Mouse (Mus musculus) limb, embryonic 14.5 days (tissue): ENCODE measurements around the gene B4galnt3. TPM values are rescaled to one million over a fixed set of nuclear protein-coding genes. Genes with fewer than 3 reads are reported as not detected.

Source experiments
- ATAC-seq: fragments of 200-750 bp; cut with Nextera tagmentation; 2 replicates; pipeline ENCODE4 v1.8.0; 2017; ENCODE audit warnings: low read depth, moderate number of reproducible peaks, moderate TSS enrichment; ENCODE audit not compliant: low FRiP score
- DNase-seq: peaks from one replicate; pipeline ENCODE4 v3.0.0-alpha.2; 2015; ENCODE audit warnings: low spot score
- H3K27ac ChIP-seq: fragments of 300-500 bp; sonication (generic); replicated peaks from 2 replicates; pipeline ENCODE4 v1.5.1; 2014; ENCODE audit warnings: low read depth, mild to moderate bottlenecking, low read length, moderate library complexity, mixed read lengths
- H3K27me3 ChIP-seq: fragments of 300-500 bp; sonication (generic); 2 replicates; pipeline ENCODE4 v1.6.1; 2014; ENCODE audit warnings: low read length, mixed read lengths; ENCODE audit not compliant: control insufficient read depth, insufficient read depth
- H3K36me3 ChIP-seq: fragments of 300-500 bp; sonication (generic); 2 replicates; pipeline ENCODE4 v1.6.1; 2014; ENCODE audit warnings: mild to moderate bottlenecking, low read length, moderate library complexity, mixed read lengths; ENCODE audit not compliant: control insufficient read depth, insufficient read depth
- H3K4me1 ChIP-seq: fragments of 300-500 bp; sonication (generic); 2 replicates; pipeline ENCODE4 v1.6.1; 2014; ENCODE audit warnings: antibody characterized with exemption, low read length, mixed read lengths; ENCODE audit not compliant: control insufficient read depth, insufficient read depth
- H3K4me2 ChIP-seq: fragments of 300-500 bp; sonication (generic); replicated peaks from 2 replicates; pipeline ENCODE4 v1.6.1; 2014; ENCODE audit warnings: low read depth, mild to moderate bottlenecking, low read length, moderate library complexity; ENCODE audit not compliant: severe bottlenecking
- H3K4me3 ChIP-seq: fragments of 300-500 bp; sonication (generic); replicated peaks from 2 replicates; pipeline ENCODE4 v1.5.1; 2014; ENCODE audit warnings: low read length
- H3K9ac ChIP-seq: fragments of 300-500 bp; sonication (generic); 2 replicates; pipeline ENCODE4 v1.6.1; 2014; ENCODE audit warnings: mild to moderate bottlenecking, low read depth, low read length, moderate library complexity; ENCODE audit not compliant: severe bottlenecking
- H3K9me3 ChIP-seq: fragments of 300-500 bp; sonication (generic); 2 replicates; pipeline ENCODE4 v1.6.1; 2016; ENCODE audit warnings: low read length; ENCODE audit not compliant: control insufficient read depth
- POLR2A ChIP-seq: fragments of 200-500 bp; IDR thresholded peaks from 2 replicates; pipeline ENCODE4 v1.8.0; 2012; ENCODE audit warnings: inconsistent platforms, mild to moderate bottlenecking, moderate library complexity, borderline replicate concordance; ENCODE audit not compliant: insufficient read depth, insufficient read length; ENCODE audit errors: extremely low read depth
- WGBS: fragments of 180-500 bp; shearing (Covaris S2); extraction: QIAGEN DNeasy Blood & Tissue Kit; methylation state at CpG from one replicate; pipeline ENCODE4 v1.1.7; 2014; 5-methylcytosine and 5-hydroxymethylcytosine counted together
- polyA plus RNA-seq, 2 experiments: library from polyadenylated mRNA; depleted of rRNA in 1 of 2; stranded (reverse) in 1 of 2; unstranded in 1 of 2; fragments of >200 nt; fragmentation: Nextera tagmentation in 1 of 2; extraction: Ambion mirVana in 1 of 2; gene quantifications; 2 replicates each; pipeline versions ENCODE4 v1.2.1 to v1.2.3; 2012 to 2014

The B4galnt3 gene
- polyA plus RNA-seq, 2 experiments, result 0.37 to 3.7 TPM

GRCm38 (mm10) chr6:120291396-120292009 lies 2.9 kb downstream of the B4galnt3 start:
- H3K9ac ChIP-seq, result no peak overlapping the region
- no peak for DNase-seq
- no peak for TF ChIP-seq POLR2A
- peaks cover 12% of the 10 kb centered on the region; the same call in 1 of the 2 replicates for H3K27me3 ChIP-seq
- peaks cover 5% of the 10 kb centered on the region; the same call in 1 of the 2 replicates for H3K4me1 ChIP-seq
- 93% methylated on average over 7 of the region's 7 CpGs for WGBS
- H3K27ac ChIP-seq, result no peak overlapping the region
- no peak overlapping the region for H3K4me3 ChIP-seq
- ATAC-seq, result no peak
- H3K36me3 ChIP-seq, result no peaks in the 10 kb centered on the region
- H3K9me3 ChIP-seq, result no peaks in the 10 kb centered on the region
- H3K4me2 ChIP-seq, result no peak overlapping the region

GRCm38 (mm10) chr6:120289430-120289829 lies 4.9 kb downstream of the B4galnt3 start:
- H3K4me2 ChIP-seq, result no peak overlapping the region
- peaks cover 9% of the 10 kb centered on the region; the same call in 1 of the 2 replicates for H3K27me3 ChIP-seq
- no peak for TF ChIP-seq POLR2A
- WGBS, result 82% methylated on average over 4 of the region's 4 CpGs
- H3K4me1 ChIP-seq, result no peaks in the 10 kb centered on the region
- DNase-seq (no peak), ATAC-seq (no peak)
- no peak overlapping the region for H3K27ac ChIP-seq
- no peak overlapping the region for H3K9ac ChIP-seq
- H3K36me3 ChIP-seq, result no peaks in the 10 kb centered on the region
- H3K4me3 ChIP-seq, result no peak overlapping the region
- H3K9me3 ChIP-seq, result no peaks in the 10 kb centered on the region

GRCm38 (mm10) chr6:120288541-120288940 lies 5.8 kb downstream of the B4galnt3 start:
- 44% methylated on average over 7 of the region's 7 CpGs for WGBS
- Histone ChIP-seq H3K4me1 (no peaks in the 10 kb centered on the region), H3K27me3 (peaks cover 7% of the 10 kb centered on the region; the same call in 1 of the 2 replicates), H3K9me3 (no peaks in the 10 kb centered on the region), H3K27ac (no peak overlapping the region), H3K36me3 (no peaks in the 10 kb centered on the region), H3K4me3 (no peak overlapping the region), H3K4me2 (no peak overlapping the region), H3K9ac (no peak overlapping the region)
- no peak for ATAC-seq
- no peak for DNase-seq
- TF ChIP-seq POLR2A, result no peak

- H3K9me3 ChIP-seq, result no peaks in the 10 kb centered on the region
- DNase-seq (no peak), ATAC-seq (no peak)
- no peaks in the 10 kb centered on the region for H3K36me3 ChIP-seq
- H3K27ac ChIP-seq, result no peak overlapping the region
- H3K27me3 ChIP-seq, result no peaks in the 10 kb centered on the region
- no peak for TF ChIP-seq POLR2A
- no peak overlapping the region for H3K4me2 ChIP-seq
- 86% methylated on average over 9 of the region's 9 CpGs for WGBS
- H3K4me1 ChIP-seq, result no peaks in the 10 kb centered on the region
- no peak overlapping the region for H3K4me3 ChIP-seq
- H3K9ac ChIP-seq, result no peak overlapping the region
These were observed 7.1 kb downstream of the B4galnt3 start for GRCm38 (mm10) chr6:120287279-120287678.

- Histone ChIP-seq H3K4me3 (no peak overlapping the region), H3K9ac (no peak overlapping the region), H3K9me3 (no peaks in the 10 kb centered on the region), H3K4me1 (no peaks in the 10 kb centered on the region), H3K27ac (no peak overlapping the region), H3K36me3 (no peaks in the 10 kb centered on the region), H3K27me3 (no peaks in the 10 kb centered on the region), H3K4me2 (no peak overlapping the region)
- DNase-seq (no peak), ATAC-seq (no peak)
- 68% methylated on average over 7 of the region's 7 CpGs for WGBS
- no peak for TF ChIP-seq POLR2A
These were observed 17.4 kb downstream of the B4galnt3 start for GRCm38 (mm10) chr6:120276874-120277449.

- no peak overlapping the region for H3K4me3 ChIP-seq
- H3K27me3 ChIP-seq, result no peaks in the 10 kb centered on the region
- H3K4me1 ChIP-seq, result no peaks in the 10 kb centered on the region
- 61% methylated on average over 6 of the region's 6 CpGs for WGBS
- no peak for TF ChIP-seq POLR2A
- H3K9me3 ChIP-seq, result no peaks in the 10 kb centered on the region
- no peak overlapping the region for H3K9ac ChIP-seq
- H3K27ac ChIP-seq, result 0 out of 2 replicates have a peak overlapping the region, but pooled peaks have one; percentile 41
- ATAC-seq (peak; percentile 38; the same call in 1 of the 2 replicates), DNase-seq (no peak)
- H3K4me2 ChIP-seq, result no peak overlapping the region
- H3K36me3 ChIP-seq, result no peaks in the 10 kb centered on the region
These were observed 19.1 kb downstream of the B4galnt3 start for GRCm38 (mm10) chr6:120275301-120275700.
